Mouse (Mus musculus): ENCODE measurements around the gene Osbpl8. TPM values are rescaled to one million over a fixed set of nuclear protein-coding genes. Genes with fewer than 3 reads are reported as not detected.
"Not testable (repeated sequence)": the region's sequence is repeated elsewhere in the genome, so short reads cannot be mapped to it uniquely, and the experiment has no call there.

Osbpl8 gene
- total RNA-seq, 2 experiments from 2014 or later: 72.4 to 74.7 TPM

- intact Hi-C loops (cut with DNase I); DNase-seq: not testable (repeated sequence)
Observed at GRCm38 (mm10) chr10:111232237-111232636, 67.7 kb downstream of the Osbpl8 start.

GRCm38 (mm10) chr10:111233476-111234130 lies 69.1 kb downstream of the Osbpl8 start:
- intact Hi-C loops (cut with DNase I): no loop called here
- DNase-seq: no peak

- intact Hi-C loops (cut with DNase I): no loop called here
- no peak for DNase-seq
Observed at GRCm38 (mm10) chr10:111234450-111235288, 70.1 kb downstream of the Osbpl8 start.

GRCm38 (mm10) chr10:111235289-111235570 lies 70.7 kb downstream of the Osbpl8 start:
- intact Hi-C loops (cut with DNase I): no loop called here
- DNase-seq: no peak

- intact Hi-C loops (cut with DNase I): no loop called here
Observed at GRCm38 (mm10) chr10:111237434-111237833, 72.9 kb downstream of the Osbpl8 start.

GRCm38 (mm10) chr10:111242677-111243076 lies 78.1 kb downstream of the Osbpl8 start:
- intact Hi-C loops (cut with DNase I): no loop called here
- DNase-seq: no peak

More at GRCm38 (mm10) chr10:111237434-111237833, 72.9 kb downstream of the Osbpl8 start:
- no peak for DNase-seq

- DNase-seq: no peak
- intact Hi-C loops (cut with DNase I): no loop called here
Observed at GRCm38 (mm10) chr10:111247609-111248008, 83.1 kb downstream of the Osbpl8 start.

- no peak for DNase-seq
- intact Hi-C loops (cut with DNase I): no loop called here
Observed at GRCm38 (mm10) chr10:111248177-111248576, 83.6 kb downstream of the Osbpl8 start.

- intact Hi-C loops (cut with DNase I): no loop called here
- DNase-seq: no peak
Observed at GRCm38 (mm10) chr10:111250192-111250591, 85.6 kb downstream of the Osbpl8 start.

- intact Hi-C loops (cut with DNase I): no loop called here
- DNase-seq: no peak
Observed at GRCm38 (mm10) chr10:111251666-111252065, 87.1 kb downstream of the Osbpl8 start.

- DNase-seq: no peak
- intact Hi-C loops (cut with DNase I): no loop called here
Observed at GRCm38 (mm10) chr10:111255228-111255627, 90.7 kb downstream of the Osbpl8 start.

GRCm38 (mm10) chr10:111256156-111256555 lies 91.6 kb downstream of the Osbpl8 start:
- DNase-seq: no peak
- intact Hi-C loops (cut with DNase I): no loop called here

GRCm38 (mm10) chr10:111257358-111257757 lies 92.8 kb downstream of the Osbpl8 start:
- no peak for DNase-seq
- intact Hi-C loops (cut with DNase I): no loop called here

GRCm38 (mm10) chr10:111258256-111258655 lies 93.7 kb downstream of the Osbpl8 start:
- intact Hi-C loops (cut with DNase I): no loop called here

GRCm38 (mm10) chr10:111271687-111272086 lies 107.1 kb downstream of the Osbpl8 start:
- DNase-seq: no peak
- intact Hi-C loops (cut with DNase I): loop anchor here (10.0 kb wide), 1 partner anchor 147 kb away; no protein-coding TSS in a partner anchor

More at GRCm38 (mm10) chr10:111258256-111258655, 93.7 kb downstream of the Osbpl8 start:
- DNase-seq: no peak

- no peak for DNase-seq
- intact Hi-C loops (cut with DNase I): loop anchor here (10.0 kb wide), 1 partner anchor 148 kb away; no protein-coding TSS in a partner anchor
Observed at GRCm38 (mm10) chr10:111272905-111273304, 108.4 kb downstream of the Osbpl8 start.

GRCm38 (mm10) chr10:111273463-111274088 lies 109.0 kb downstream of the Osbpl8 start:
- intact Hi-C loops (cut with DNase I): loop anchor here (10.0 kb wide), 1 partner anchor 149 kb away; no protein-coding TSS in a partner anchor

GRCm38 (mm10) chr10:111275822-111276221 lies 111.3 kb downstream of the Osbpl8 start:
- DNase-seq: no peak
- intact Hi-C loops (cut with DNase I): loop anchor here (10.0 kb wide), 1 partner anchor 151 kb away; no protein-coding TSS in a partner anchor

More at GRCm38 (mm10) chr10:111273463-111274088, 109.0 kb downstream of the Osbpl8 start:
- DNase-seq: no peak

GRCm38 (mm10) chr10:111297631-111298030 lies 133.1 kb downstream of the Osbpl8 start:
- intact Hi-C loops (cut with DNase I): loop anchor here (5.0 kb wide), 2 partner anchors 175 to 190 kb away; partner anchors contain the start of gene Nap1l1
- no peak for DNase-seq

- intact Hi-C loops (cut with DNase I): loop anchor here (5.0 kb wide), 2 partner anchors 174 to 189 kb away; partner anchors contain the start of gene Nap1l1
- DNase-seq: peak; percentile 98
Observed at GRCm38 (mm10) chr10:111298140-111299098, 133.9 kb downstream of the Osbpl8 start, which contains the start of gene Bbs10. Gene Bbs10, plus strand, starts transcription at chr10:111298679.

Measured in left cerebral cortex, postnatal 4 days (tissue).